Mouse (Mus musculus) intestine, postnatal 0 days (tissue): ENCODE measurements at regions not wholly inside any gene's neighbourhood (a gene's known extent, or its start where the extent isn't known, plus 50 kb on each side); places are given as distances from the start of the nearest gene placed in this dataset.

Experiments used
- ATAC-seq: fragments of 200-750 bp; cut with Nextera tagmentation; 2 replicates; pipeline ENCODE4 v1.8.0; 2017; ENCODE audit warnings: mild to moderate bottlenecking, moderate TSS enrichment, moderate library complexity
- H3K27ac ChIP-seq: fragments of 300-500 bp; sonication (generic); 2 replicates; pipeline ENCODE4 v1.5.1; 2014; ENCODE audit warnings: mild to moderate bottlenecking, low read depth, low read length, moderate library complexity
- H3K27me3 ChIP-seq: fragments of 300-500 bp; sonication (generic); replicated peaks from 2 replicates; pipeline ENCODE4 v1.6.1; 2014; ENCODE audit warnings: low read length, mixed read lengths; ENCODE audit not compliant: control insufficient read depth, insufficient read depth
- H3K36me3 ChIP-seq: fragments of 300-500 bp; sonication (generic); 2 replicates; pipeline ENCODE4 v1.6.1; 2014; ENCODE audit warnings: mild to moderate bottlenecking, moderate library complexity; ENCODE audit not compliant: control insufficient read depth, insufficient read depth
- H3K4me1 ChIP-seq: fragments of 300-500 bp; sonication (generic); replicated peaks from 2 replicates; pipeline ENCODE4 v1.6.1; 2014; ENCODE audit warnings: antibody characterized with exemption, low read length, mixed read lengths; ENCODE audit not compliant: control insufficient read depth, insufficient read depth
- H3K4me2 ChIP-seq: fragments of 300-500 bp; sonication (generic); replicated peaks from 2 replicates; pipeline ENCODE4 v1.6.1; 2014; ENCODE audit warnings: low read depth, mild to moderate bottlenecking, moderate library complexity
- H3K4me3 ChIP-seq: fragments of 300-500 bp; sonication (generic); 2 replicates; pipeline ENCODE4 v1.5.1; 2014; ENCODE audit warnings: low read depth, low read length
- H3K9ac ChIP-seq: fragments of 300-500 bp; sonication (generic); 2 replicates; pipeline ENCODE4 v1.6.1; 2014; ENCODE audit warnings: mild to moderate bottlenecking, low read depth, low read length
- H3K9me3 ChIP-seq: fragments of 300-500 bp; sonication (generic); 2 replicates; pipeline ENCODE4 v1.6.1; 2016; ENCODE audit warnings: mixed run types; ENCODE audit not compliant: control insufficient read depth
- CTCF ChIP-seq: sonication (generic); IDR thresholded peaks from 2 replicates; pipeline ENCODE4 v1.5.1; 2016; ENCODE audit warnings: low read depth, mild to moderate bottlenecking, control low read depth, antibody characterized with exemption, moderate library complexity
- WGBS: fragments of 180-500 bp; shearing (Covaris S2); extraction: QIAGEN DNeasy Blood & Tissue Kit; methylation state at CpG from one replicate; pipeline ENCODE4 v1.1.7; 2014; 5-methylcytosine and 5-hydroxymethylcytosine counted together

DNA sequence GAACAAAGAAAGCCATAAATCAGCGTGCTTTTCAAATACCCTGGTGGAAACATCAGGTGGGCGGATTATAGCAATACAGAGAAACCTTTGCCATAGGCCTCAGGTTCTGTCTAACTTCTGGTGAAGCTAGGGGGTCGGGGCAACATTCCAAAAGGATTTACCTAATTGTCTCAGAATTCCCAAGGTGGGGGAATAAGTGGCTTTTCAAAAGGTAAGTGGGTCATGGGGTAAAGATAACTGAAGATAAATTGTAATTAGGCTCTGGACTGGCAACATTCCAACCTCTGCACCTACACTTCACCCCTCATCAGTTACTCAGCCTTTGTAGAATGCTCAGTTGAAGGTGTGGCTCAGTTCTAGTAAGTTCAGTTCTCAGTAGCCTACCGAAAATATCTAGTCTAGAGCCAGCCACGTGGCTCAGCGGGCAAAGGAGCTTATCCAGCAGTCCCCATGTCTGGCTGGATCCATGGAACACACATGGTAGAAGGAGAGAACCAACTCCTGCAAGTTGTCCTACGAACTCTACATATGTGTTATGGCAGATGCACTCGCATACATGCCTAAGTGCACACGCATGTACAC, 51.8 kb upstream of the Dhx40 start:
- no peak overlapping the region for H3K4me2 ChIP-seq
- H3K4me3 ChIP-seq = no peak overlapping the region
- ATAC-seq = no peak
- no peak for TF ChIP-seq CTCF
- 68% methylated on average over 9 of the region's 9 CpGs for WGBS
- no peak overlapping the region for H3K27ac ChIP-seq
- no peaks in the 10 kb centered on the region for H3K27me3 ChIP-seq
- 0 out of 2 replicates have a peak, but pooled peaks cover 2% of the 10 kb centered on the region for H3K4me1 ChIP-seq
- no peak overlapping the region for H3K9ac ChIP-seq
- no peaks in the 10 kb centered on the region for H3K36me3 ChIP-seq
- no peaks in the 10 kb centered on the region for H3K9me3 ChIP-seq

DNA sequence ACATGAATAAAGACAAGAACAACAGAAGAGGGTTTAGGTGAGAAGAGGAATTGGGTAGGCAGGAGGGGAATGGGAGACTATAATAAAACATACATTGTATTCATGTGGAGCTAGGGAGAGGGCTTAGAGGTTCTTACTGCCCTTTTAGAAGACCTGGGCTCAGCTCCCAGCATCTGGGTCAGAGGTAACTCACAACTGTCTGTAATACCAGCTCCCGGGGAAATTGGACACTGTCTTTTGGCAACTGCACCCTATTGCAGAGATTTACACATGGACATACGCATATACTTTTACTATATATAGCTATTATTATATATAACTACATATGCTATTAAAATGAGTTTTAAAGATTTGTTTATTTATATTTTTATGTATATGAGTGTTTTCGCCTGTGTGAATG, 50.7 kb upstream of the Dhx40 start:
- Histone ChIP-seq H3K9ac (no peak overlapping the region), H3K9me3 (no peaks in the 10 kb centered on the region), H3K27ac (no peak overlapping the region), H3K36me3 (no peaks in the 10 kb centered on the region), H3K4me1 (0 out of 2 replicates have a peak, but pooled peaks cover 2% of the 10 kb centered on the region), H3K27me3 (no peaks in the 10 kb centered on the region), H3K4me2 (no peak overlapping the region), H3K4me3 (no peak overlapping the region)
- TF ChIP-seq CTCF = no peak
- WGBS = 92% methylated on average over 3 of the region's 3 CpGs
- ATAC-seq = no peak
